Mouse (Mus musculus) layer of hippocampus, postnatal 25 days (tissue): Measurements from ENCODE around the gene Gal3st4. TPM values are rescaled to one million over a fixed set of nuclear protein-coding genes. Genes with fewer than 3 reads are reported as not detected.
"Not testable (repeated sequence)": the region's sequence is repeated elsewhere in the genome, so short reads cannot be mapped to it uniquely, and the experiment has no call there.

ENCODE experiments used
- DNase-seq, 2 experiments: peaks; one replicate each; pipeline ENCODE4 v3.0.0; 2022; ENCODE audit warnings: mixed read lengths in 2 of 2, low spot score in 1 of 2; ENCODE audit errors: extremely low spot score in 1 of 2
- total RNA-seq, 2 experiments: library from RNA; stranded (reverse); gene quantifications; 2 replicates each; pipeline ENCODE4 v1.2.3; 2021

Gal3st4 gene
- total RNA-seq, 2 experiments from 2014 or later, result 2.3 to 3.1 TPM

DNA sequence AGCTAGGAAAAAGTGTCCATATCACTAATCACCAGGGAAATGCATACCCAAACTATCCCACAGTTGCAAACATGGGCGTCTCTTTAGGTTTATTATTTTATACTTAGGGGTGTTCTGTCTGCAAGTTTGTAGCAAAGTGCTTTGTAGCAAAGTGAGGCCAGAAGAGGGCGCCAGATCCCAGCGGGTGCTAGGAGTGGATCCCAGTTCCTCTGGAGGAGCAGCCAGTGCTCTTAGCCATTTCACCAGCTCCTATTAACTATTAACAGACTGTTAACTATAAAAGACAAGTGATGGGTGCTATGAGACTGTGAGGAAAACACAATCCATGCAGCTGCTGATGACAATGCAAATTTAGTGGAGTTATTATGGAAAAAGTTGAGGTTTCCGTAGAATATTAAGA lies 50.5 kb downstream of the Gal3st4 start:
- peak; percentile 79 to 99 for DNase-seq

DNA sequence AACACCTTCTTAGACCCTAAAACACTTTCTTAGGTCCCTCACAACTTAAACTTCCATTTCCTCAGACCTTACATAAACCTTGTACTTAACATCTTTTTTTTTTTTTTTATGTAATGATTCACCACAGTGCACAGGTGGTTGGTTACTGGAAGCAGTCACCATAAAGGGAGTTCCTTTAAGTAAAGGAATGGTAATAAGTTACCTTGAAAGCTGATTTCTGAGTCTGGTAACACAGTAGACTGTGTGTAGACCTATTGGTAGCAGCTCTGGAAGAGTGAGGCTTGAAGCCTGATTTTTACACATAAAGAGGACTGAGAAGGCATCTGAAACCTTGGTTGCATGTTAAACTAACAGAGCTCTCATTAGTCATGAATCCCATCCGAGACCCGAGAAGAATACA lies 52.8 kb downstream of the Gal3st4 start:
- DNase-seq, result no peak

DNA sequence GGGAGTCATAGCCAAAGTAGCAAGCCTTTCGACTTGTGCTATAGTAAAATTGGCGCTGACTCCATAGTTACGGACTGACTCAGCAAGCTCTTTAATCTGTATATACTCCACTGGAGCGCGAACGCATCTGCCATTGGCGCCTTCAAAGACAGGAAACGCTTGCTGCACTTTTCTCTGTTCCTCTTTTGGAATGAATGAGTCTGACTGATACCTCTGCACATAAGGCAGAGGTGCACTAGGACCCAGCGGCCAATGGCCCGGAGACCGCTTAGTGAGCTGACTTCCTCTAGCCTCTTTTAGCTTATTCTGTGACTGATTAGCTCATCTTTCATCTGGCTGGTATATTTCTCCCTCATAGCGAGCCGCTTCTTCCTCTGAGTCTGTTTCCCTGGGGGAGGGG lies 56.0 kb downstream of the Gal3st4 start:
- not testable (repeated sequence) for DNase-seq

Other genes starting within 250 kb of the Gal3st4 start
- not detected for gene Smok3c, start 219.6 kb downstream of the Gal3st4 start, total RNA-seq
- 10 to 100 TPM; 40.4 to 43.3 TPM for gene Zkscan1, start 187.8 kb downstream of the Gal3st4 start, total RNA-seq
- 10 to 100 TPM; 14.1 to 16.7 TPM for gene Zscan21, start 155.9 kb downstream of the Gal3st4 start, total RNA-seq
- 10 to 100 TPM; 12.8 to 15.3 TPM for gene Zfp113, start 117.1 kb downstream of the Gal3st4 start, total RNA-seq
- gene Cops6, start 111.8 kb downstream of the Gal3st4 start, total RNA-seq, result 100 to 1,000 TPM; 136 to 143 TPM
- gene Ap4m1, start 100.8 kb downstream of the Gal3st4 start, total RNA-seq, result 10 to 100 TPM; 22.8 to 26.7 TPM
- 10 to 100 TPM; 18.3 to 19.3 TPM for gene Mcm7, start 100.4 kb downstream of the Gal3st4 start, total RNA-seq
- 10 to 100 TPM; 40.5 to 42.7 TPM for gene Taf6, start 85.4 kb downstream of the Gal3st4 start, total RNA-seq
- 10 to 100 TPM; 15.7 to 16.1 TPM for gene Cnpy4, start 85.4 kb downstream of the Gal3st4 start, total RNA-seq
- 10 to 100 TPM in 1 of 2 experiments, 1 to 10 TPM in 1; 9.1 to 10.1 TPM for gene Mblac1, start 78.5 kb downstream of the Gal3st4 start, total RNA-seq
- gene Nxpe5, start 46.9 kb downstream of the Gal3st4 start, total RNA-seq, result not detected
- gene Lamtor4, start 17.4 kb downstream of the Gal3st4 start, total RNA-seq, result 10 to 100 TPM; 55.9 to 58.9 TPM
- gene BC037034, start 8.8 kb downstream of the Gal3st4 start, total RNA-seq, result 10 to 100 TPM; 69.3 to 75.7 TPM
- not detected for gene Gm43720, start 7.1 kb upstream of the Gal3st4 start, total RNA-seq
- gene Gpc2, start 7.2 kb upstream of the Gal3st4 start, total RNA-seq, result 1 to 10 TPM; 3.3 to 4.8 TPM
- gene Stag3, start 7.4 kb upstream of the Gal3st4 start, total RNA-seq, result 1 to 10 TPM; 1.3 to 1.4 TPM
- not detected for gene Pvrig, start 69.1 kb upstream of the Gal3st4 start, total RNA-seq
- gene Zfp157, start 168.6 kb upstream of the Gal3st4 start, total RNA-seq, result 10 to 100 TPM; 24.9 to 26.3 TPM